Mouse (Mus musculus): ENCODE measurements around the gene Ccdc142. TPM values are rescaled to one million over a fixed set of nuclear protein-coding genes. Genes with fewer than 3 reads are reported as not detected.

Ccdc142 gene
- total RNA-seq, 2 experiments from 2014 or later = 5.1 to 9.0 TPM

GRCm38 (mm10) chr6:83115011-83115671 is 13.7 kb downstream of the Ccdc142 start, which contains the start of gene Mogs:
Gene Mogs (plus strand): TSS chr6:83115496.
- intact Hi-C loops (cut with DNase I) = loop anchor here (10.0 kb wide), 1 partner anchor 210 kb away; the partner anchor contains the start of genes Mob1a and Mthfd2
- peak; percentile 92 to 94 for DNase-seq (ENCODE audit: low spot score in 2 of 2)

GRCm38 (mm10) chr6:83115682-83116372 is 14.4 kb downstream of the Ccdc142 start:
- intact Hi-C loops (cut with DNase I) = loop anchor here (10.0 kb wide), 1 partner anchor 209 kb away; the partner anchor contains the start of genes Mob1a and Mthfd2

GRCm38 (mm10) chr6:83116373-83117164 is 15.2 kb downstream of the Ccdc142 start:
- intact Hi-C loops (cut with DNase I) = loop anchor here (10.0 kb wide), 1 partner anchor 208 kb away; the partner anchor contains the start of genes Mob1a and Mthfd2
- no peak for DNase-seq (ENCODE audit: low spot score in 2 of 2)

More at GRCm38 (mm10) chr6:83115682-83116372, 14.4 kb downstream of the Ccdc142 start:
- DNase-seq (ENCODE audit: low spot score in 2 of 2) = no peak

GRCm38 (mm10) chr6:83117165-83117438 is 15.7 kb downstream of the Ccdc142 start:
- no peak for DNase-seq (ENCODE audit: low spot score in 2 of 2)
- intact Hi-C loops (cut with DNase I) = loop anchor here (10.0 kb wide), 1 partner anchor 208 kb away; the partner anchor contains the start of genes Mob1a and Mthfd2

- DNase-seq (ENCODE audit: low spot score in 2 of 2) = no peak
- intact Hi-C loops (cut with DNase I) = loop anchor here (10.0 kb wide), 1 partner anchor 207 kb away; the partner anchor contains the start of genes Mob1a and Mthfd2
These were observed 16.2 kb downstream of the Ccdc142 start for GRCm38 (mm10) chr6:83117616-83118015.

- DNase-seq (ENCODE audit: low spot score in 2 of 2) = no peak
- intact Hi-C loops (cut with DNase I) = loop anchor here (10.0 kb wide), 1 partner anchor 206 kb away; the partner anchor contains the start of genes Mob1a and Mthfd2
These were observed 17.0 kb downstream of the Ccdc142 start for GRCm38 (mm10) chr6:83118369-83118768.

GRCm38 (mm10) chr6:83118825-83119733 is 17.7 kb downstream of the Ccdc142 start:
- DNase-seq (ENCODE audit: low spot score in 2 of 2) = no peak
- intact Hi-C loops (cut with DNase I) = loop anchor here (10.0 kb wide), 1 partner anchor 206 kb away; the partner anchor contains the start of genes Mob1a and Mthfd2

GRCm38 (mm10) chr6:83119734-83120051 is 18.3 kb downstream of the Ccdc142 start:
- intact Hi-C loops (cut with DNase I) = loop anchor here (5.0 to 10.0 kb wide), 2 partner anchors 38 to 205 kb away; partner anchors contain the start of genes 1700003E16Rik, Mob1a, Mthfd2 and Wdr54
- no peak for DNase-seq (ENCODE audit: low spot score in 2 of 2)

GRCm38 (mm10) chr6:83120930-83121862 is 19.8 kb downstream of the Ccdc142 start, which contains the start of gene Wbp1:
Gene Wbp1 (minus strand): TSS chr6:83121559.
- peak; percentile 94 to 96 for DNase-seq (ENCODE audit: low spot score in 2 of 2)
- intact Hi-C loops (cut with DNase I) = loop anchor here (5.0 kb wide), 1 partner anchor 36 kb away; the partner anchor contains the start of genes 1700003E16Rik and Wdr54

GRCm38 (mm10) chr6:83121863-83122710 is 20.7 kb downstream of the Ccdc142 start:
- peak in 1 of 2 experiments; percentile 66 for DNase-seq (ENCODE audit: low spot score in 2 of 2)
- intact Hi-C loops (cut with DNase I) = loop anchor here (5.0 kb wide), 1 partner anchor 35 kb away; the partner anchor contains the start of genes 1700003E16Rik and Wdr54

- DNase-seq (ENCODE audit: low spot score in 2 of 2) = no peak
- intact Hi-C loops (cut with DNase I) = loop anchor here (5.0 kb wide), 1 partner anchor 34 kb away; the partner anchor contains the start of genes 1700003E16Rik and Wdr54
These were observed 21.6 kb downstream of the Ccdc142 start for GRCm38 (mm10) chr6:83122961-83123360.

GRCm38 (mm10) chr6:83124851-83125312 is 23.5 kb downstream of the Ccdc142 start:
- DNase-seq (ENCODE audit: low spot score in 2 of 2) = peak; percentile 87 to 90
- intact Hi-C loops (cut with DNase I) = loop anchor here (5.0 kb wide), 1 partner anchor 32 kb away; the partner anchor contains the start of genes 1700003E16Rik and Wdr54

- DNase-seq (ENCODE audit: low spot score in 2 of 2) = no peak
- intact Hi-C loops (cut with DNase I) = no loop called here
These were observed 23.9 kb downstream of the Ccdc142 start, which contains the start of gene Ino80b for GRCm38 (mm10) chr6:83125331-83125730. Gene Ino80b (minus strand): TSS chr6:83125431.

GRCm38 (mm10) chr6:83127419-83127818 is 26.0 kb downstream of the Ccdc142 start:
- intact Hi-C loops (cut with DNase I) = no loop called here

GRCm38 (mm10) chr6:83131469-83132034 is 30.2 kb downstream of the Ccdc142 start:
- intact Hi-C loops (cut with DNase I) = no loop called here
- no peak for DNase-seq (ENCODE audit: low spot score in 2 of 2)

More at GRCm38 (mm10) chr6:83127419-83127818, 26.0 kb downstream of the Ccdc142 start:
- no peak for DNase-seq (ENCODE audit: low spot score in 2 of 2)

Measured in left cerebral cortex, postnatal 36 days (tissue).